Mouse (Mus musculus) olfactory bulb, adult 2 months (tissue): ENCODE results near the gene Rpap1. TPM values are rescaled to one million over a fixed set of nuclear protein-coding genes. Genes with fewer than 3 reads are reported as not detected.

Source experiments
- H3K27ac ChIP-seq: fragments of 200-500 bp; 2 replicates; pipeline ENCODE4 v1.5.1; 2012; ENCODE audit warnings: low read depth, low read length; ENCODE audit not compliant: insufficient read depth
- H3K4me1 ChIP-seq: fragments of 200-500 bp; 2 replicates; pipeline ENCODE4 v1.6.1; 2012; ENCODE audit warnings: low read length; ENCODE audit not compliant: control insufficient read depth, insufficient read depth
- H3K4me3 ChIP-seq: fragments of 200-500 bp; 2 replicates; pipeline ENCODE4 v1.5.1; 2012; ENCODE audit warnings: mild to moderate bottlenecking, low read depth, low read length, moderate library complexity; ENCODE audit not compliant: insufficient read depth
- CTCF ChIP-seq: fragments of 200-500 bp; IDR thresholded peaks from 2 replicates; pipeline ENCODE4 v1.5.1; 2012; ENCODE audit warnings: low read depth, mild to moderate bottlenecking, low read length, moderate library complexity; ENCODE audit not compliant: insufficient read depth
- POLR2A ChIP-seq: fragments of 200-500 bp; IDR thresholded peaks from 2 replicates; pipeline ENCODE4 v1.6.1; 2012; ENCODE audit warnings: mild to moderate bottlenecking, low read depth, low read length, moderate library complexity; ENCODE audit not compliant: insufficient read depth
- WGBS: fragments of 180-500 bp; shearing (Covaris S2); methylation state at CpG from one replicate; pipeline ENCODE4 v1.1.7; 2018; 5-methylcytosine and 5-hydroxymethylcytosine counted together
- polyA plus RNA-seq: library from polyadenylated mRNA; stranded (reverse); fragments of >200 nt; gene quantifications from 2 replicates; pipeline ENCODE4 v1.2.4, GENCODE M21; 2012; ENCODE audit warnings: low replicate concordance; ENCODE audit not compliant: missing spikeins, insufficient read depth, insufficient read length

Rpap1 gene
- polyA plus RNA-seq, 1 experiment, result not detected

DNA sequence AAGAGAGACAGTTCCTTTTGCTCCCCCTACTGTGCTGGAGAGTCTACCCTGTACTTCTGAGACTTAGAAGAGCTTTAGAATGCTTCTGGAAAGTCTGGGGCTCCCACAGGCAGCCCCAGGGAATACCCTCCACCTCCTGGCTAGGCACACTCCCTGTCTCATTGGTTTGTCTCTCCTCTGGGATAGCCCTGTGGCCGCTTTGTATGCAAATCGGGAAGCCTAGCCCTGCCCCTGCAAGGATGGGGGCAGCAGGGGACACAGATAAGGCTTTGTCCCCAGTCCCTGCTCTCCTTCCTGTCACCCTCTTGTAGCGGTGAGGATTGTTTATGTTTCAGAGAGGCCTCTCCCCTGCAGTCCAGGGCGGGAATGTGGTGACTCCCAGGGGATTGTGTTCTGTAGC lies 21.5 kb upstream of the Rpap1 start:
- WGBS, result 75% methylated on average over 4 of the region's 4 CpGs
- TF ChIP-seq CTCF (no peak), POLR2A (no peak)
- Histone ChIP-seq H3K27ac (peak overlapping the region; percentile 82), H3K4me3 (no peak overlapping the region), H3K4me1 (peaks cover 72% of the 10 kb centered on the region)

DNA sequence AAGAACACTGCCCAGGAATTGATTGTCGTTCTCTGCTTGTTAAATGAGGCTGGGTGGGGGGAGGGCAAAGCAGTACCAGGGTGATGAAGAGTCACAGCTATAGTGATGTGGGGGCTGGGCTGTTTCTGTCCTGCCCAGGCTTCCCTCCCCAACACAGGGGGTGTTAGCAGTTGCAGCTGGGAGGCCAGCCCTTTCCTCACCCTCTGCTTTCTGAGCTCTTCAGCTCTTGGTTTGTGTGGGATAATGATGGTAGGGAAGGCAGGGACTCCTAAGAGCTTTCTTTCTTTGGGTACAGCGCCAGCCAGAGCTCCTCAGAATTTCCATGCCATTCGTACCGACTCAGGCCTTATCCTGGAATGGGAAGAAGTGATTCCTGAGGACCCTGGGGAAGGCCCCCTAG lies 21.1 kb upstream of the Rpap1 start:
- peaks cover 73% of the 10 kb centered on the region for H3K4me1 ChIP-seq
- WGBS, result 35% methylated on average over 4 of the region's 4 CpGs
- H3K4me3 ChIP-seq, result no peak overlapping the region
- TF ChIP-seq CTCF, result no peak
- no peak for TF ChIP-seq POLR2A
- H3K27ac ChIP-seq, result peak overlapping the region; percentile 82

DNA sequence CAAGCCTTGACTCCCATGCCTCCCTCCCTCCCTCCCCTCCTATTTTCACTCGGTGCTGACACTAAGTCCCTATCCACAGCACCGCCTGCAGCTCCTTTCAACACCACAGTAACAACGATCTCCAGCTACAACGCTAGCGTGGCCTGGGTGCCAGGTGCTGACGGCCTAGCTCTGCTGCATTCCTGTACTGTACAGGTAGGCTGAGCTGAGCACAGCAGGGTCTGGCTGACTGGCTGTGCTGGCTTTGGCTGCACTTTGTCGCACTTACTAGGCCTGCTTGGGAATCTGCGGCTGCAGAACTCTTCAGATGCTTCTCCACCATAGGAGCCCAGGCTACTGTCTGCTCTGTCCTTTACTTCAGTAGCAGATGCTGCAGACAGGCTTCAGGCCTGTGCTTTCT lies 18.2 kb upstream of the Rpap1 start:
- no peak for TF ChIP-seq POLR2A
- no peak for TF ChIP-seq CTCF
- WGBS, result 58% methylated on average over 8 of the region's 8 CpGs
- Histone ChIP-seq H3K4me3 (no peak overlapping the region), H3K4me1 (peaks cover 72% of the 10 kb centered on the region), H3K27ac (no peak overlapping the region; the same call in 1 of the 2 replicates)

DNA sequence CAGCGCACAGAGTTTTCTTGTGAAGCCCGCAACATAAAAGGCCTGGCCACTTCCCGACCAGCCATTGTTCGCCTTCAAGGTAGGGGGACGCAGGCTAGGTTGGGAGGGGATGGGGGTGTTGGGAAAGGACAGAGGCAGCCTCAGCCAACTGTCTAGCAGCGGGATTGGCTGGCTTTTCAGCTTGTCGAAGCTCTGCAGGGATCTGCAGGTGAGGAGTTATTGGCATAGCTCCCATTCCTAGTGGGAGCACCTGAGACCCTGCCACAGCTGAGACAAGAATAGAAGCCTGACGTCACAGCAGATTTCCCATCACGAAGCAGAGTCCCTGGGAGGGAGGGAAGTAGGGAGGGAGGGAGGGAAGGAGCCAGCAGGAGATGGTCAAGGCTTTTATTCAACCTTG lies 17.4 kb upstream of the Rpap1 start:
- WGBS, result 51% methylated on average over 9 of the region's 9 CpGs
- TF ChIP-seq CTCF, result no peak
- peak; percentile 10; the same call in 1 of the 2 replicates for TF ChIP-seq POLR2A
- peak overlapping the region; percentile 47; the same call in 1 of the 2 replicates for H3K27ac ChIP-seq
- peaks cover 70% of the 10 kb centered on the region for H3K4me1 ChIP-seq
- H3K4me3 ChIP-seq, result no peak overlapping the region

DNA sequence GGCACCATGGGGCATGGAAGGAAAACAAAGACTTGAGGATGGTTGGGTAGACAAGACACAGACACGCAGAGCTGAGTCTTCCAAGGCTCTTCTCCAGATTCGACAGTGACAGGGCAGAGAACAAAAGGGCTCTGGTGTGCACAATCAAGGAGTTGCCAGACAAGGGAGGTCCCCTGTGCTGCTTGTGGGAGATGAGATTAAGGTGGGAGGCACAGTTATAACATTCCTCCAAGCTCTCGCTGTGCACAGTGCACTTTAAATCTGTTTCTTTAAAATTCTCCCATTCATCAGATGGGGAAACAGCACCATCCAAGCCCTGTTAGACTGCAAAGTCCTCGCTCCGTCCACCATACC lies 16.9 kb upstream of the Rpap1 start:
- WGBS, result 52% methylated on average over 5 of the region's 5 CpGs
- Histone ChIP-seq H3K27ac (peak overlapping the region; percentile 47), H3K4me1 (peaks cover 65% of the 10 kb centered on the region)

DNA sequence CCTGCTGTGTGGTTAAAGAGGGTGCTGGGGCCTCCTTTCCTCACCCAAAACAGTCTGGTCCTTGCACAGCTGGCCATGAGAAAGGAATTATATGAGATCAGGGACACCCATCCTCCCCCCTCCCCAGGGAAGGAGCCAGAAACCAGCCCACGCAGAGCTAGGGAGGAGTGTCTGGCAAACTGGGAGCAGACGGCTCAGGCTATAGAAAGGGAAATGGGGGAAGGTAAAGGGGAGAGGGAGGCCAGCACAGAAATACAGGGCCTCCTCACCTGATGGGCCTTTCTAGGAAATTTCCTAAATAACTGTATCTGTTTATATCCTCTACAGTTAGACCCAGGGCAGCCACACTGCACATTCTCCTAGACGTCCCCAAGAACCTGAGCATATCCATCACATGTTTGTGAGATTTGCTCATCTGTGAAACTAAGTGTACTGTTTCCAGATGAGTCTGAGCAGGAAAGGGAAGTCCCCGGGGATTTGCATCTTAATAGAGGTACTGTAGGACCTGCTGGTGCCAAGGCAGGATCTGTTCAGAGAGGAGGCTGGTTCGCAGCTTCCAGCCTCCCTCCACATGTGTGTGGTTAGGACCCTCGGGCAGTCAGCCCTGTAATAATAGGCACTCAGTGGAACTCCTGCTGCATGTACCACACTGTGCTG lies 16.4 kb upstream of the Rpap1 start:
- WGBS, result 32% methylated on average over 6 of the region's 6 CpGs
- Histone ChIP-seq H3K4me3 (no peak overlapping the region), H3K4me1 (peaks cover 64% of the 10 kb centered on the region), H3K27ac (peak overlapping the region; percentile 47)
- TF ChIP-seq CTCF (no peak), POLR2A (no peak)

More for the DNA sequence above, 16.9 kb upstream of the Rpap1 start:
- H3K4me3 ChIP-seq, result no peak overlapping the region
- no peak for TF ChIP-seq CTCF

DNA sequence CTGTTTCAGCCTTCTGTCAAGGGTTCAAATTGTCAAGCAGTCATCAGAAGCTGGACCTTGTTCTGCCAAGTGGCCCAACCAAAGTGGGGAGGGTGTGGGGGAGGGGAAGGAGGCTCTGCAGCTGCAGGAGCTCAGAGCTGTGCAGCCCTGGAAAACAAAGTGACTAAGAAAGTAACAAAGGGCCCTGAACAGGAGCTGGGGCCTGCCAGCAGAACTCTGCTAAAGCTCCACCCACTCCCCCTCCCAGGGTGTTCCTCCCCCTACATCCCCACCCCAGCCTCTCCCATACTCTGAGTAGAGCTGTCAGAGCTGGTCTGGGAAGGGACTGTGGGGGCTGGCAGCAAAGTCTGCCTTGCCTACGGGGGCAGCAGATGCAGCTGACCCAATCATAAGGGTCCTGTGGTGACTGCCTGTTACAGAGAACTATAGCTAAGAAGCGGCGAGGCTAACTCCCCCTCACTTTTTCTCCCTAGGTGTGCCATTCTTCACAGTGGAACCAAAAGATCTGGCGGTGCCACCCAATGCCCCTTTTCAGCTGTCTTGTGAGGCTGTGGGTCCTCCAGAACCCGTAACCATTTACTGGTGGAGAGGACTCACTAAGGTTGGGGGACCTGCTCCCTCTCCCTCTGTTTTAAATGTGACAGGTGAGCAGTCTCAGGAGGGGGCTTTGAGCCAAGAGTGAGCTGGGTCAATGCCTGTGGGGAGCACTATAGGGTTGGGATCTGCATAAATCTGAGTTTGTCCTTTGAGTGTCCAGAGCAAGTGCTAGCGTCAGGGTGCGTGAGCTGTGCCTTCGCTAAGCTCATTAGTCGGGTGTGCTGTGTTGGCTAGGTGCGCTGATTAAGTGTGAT lies 15.7 kb upstream of the Rpap1 start:
- Histone ChIP-seq H3K4me1 (peaks cover 64% of the 10 kb centered on the region), H3K27ac (peak overlapping the region; percentile 47), H3K4me3 (no peak overlapping the region)
- TF ChIP-seq POLR2A (no peak), CTCF (no peak)
- WGBS, result 36% methylated on average over 10 of the region's 10 CpGs

DNA sequence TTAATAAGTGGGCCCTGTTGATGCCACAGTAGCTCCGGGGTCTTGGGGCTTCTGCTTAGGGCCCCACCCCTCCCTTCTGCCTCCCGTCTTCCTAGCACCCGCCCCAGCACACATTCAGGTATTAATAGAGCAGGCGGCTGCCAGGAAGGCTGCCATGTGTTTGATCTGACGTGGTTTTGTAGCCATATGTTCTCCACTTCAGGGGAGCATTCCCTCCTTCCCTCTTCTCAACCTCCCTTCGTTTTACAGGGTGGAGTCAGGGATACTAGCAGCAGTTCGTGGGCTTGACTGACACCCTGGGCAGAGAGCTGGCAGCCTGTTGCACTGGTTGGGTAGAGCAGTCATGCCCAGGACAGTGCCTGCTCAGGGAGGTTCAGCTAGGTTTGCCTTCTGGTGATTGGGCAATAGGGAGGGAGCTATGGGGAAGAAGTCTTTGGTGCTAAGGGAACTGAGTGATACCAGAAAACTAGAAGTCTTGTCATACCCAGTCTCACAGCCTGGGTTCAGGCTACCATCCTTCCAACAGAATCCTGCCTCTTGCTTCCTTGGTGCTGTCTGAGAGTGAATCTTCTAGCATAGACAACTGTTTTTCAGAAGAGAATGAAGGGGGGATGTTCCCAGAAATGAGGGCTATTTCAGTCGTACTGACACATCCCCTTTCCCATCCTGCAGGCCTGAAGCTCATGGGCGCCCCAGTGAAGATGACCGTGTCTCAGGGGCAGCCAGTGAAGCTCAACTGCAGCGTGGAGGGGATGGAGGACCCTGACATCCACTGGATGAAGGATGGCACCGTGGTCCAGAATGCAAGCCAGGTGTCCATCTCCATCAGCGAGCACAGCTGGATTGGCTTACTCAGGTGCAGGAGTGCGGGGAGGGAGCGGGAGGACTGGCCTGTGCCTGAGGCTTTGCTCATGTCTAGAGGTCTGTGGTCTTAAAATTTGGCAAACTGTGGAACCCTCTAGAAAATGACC lies 13.8 kb upstream of the Rpap1 start:
- H3K4me3 ChIP-seq, result peak overlapping the region; percentile 91
- H3K27ac ChIP-seq, result peak overlapping the region; percentile 74; the same call in 1 of the 2 replicates
- TF ChIP-seq POLR2A (no peak), CTCF (no peak)
- peaks cover 57% of the 10 kb centered on the region for H3K4me1 ChIP-seq
- 56% methylated on average over 15 of the region's 15 CpGs for WGBS
